Mouse (Mus musculus): Measurements from ENCODE around the gene Bloc1s1. TPM values are rescaled to one million over a fixed set of nuclear protein-coding genes. Genes with fewer than 3 reads are reported as not detected.

The Bloc1s1 gene
- polyA plus RNA-seq, 1 experiment from 2014 or later: 230 TPM

- H3K9ac ChIP-seq (replicated peaks): peak overlapping the region; percentile 63
- H3K36me3 ChIP-seq: no peaks in the 10 kb centered on the region
- peak overlapping the region; percentile 58 for H3K4me3 ChIP-seq
- H3K27me3 ChIP-seq: 0 out of 2 replicates have a peak, but pooled peaks cover 7% of the 10 kb centered on the region
- H3K4me2 ChIP-seq (replicated peaks): peak overlapping the region; percentile 58
- peak; percentile 97 for ATAC-seq (replicated peaks)
- H3K4me1 ChIP-seq: peaks cover 17% of the 10 kb centered on the region
- peak overlapping the region; percentile 91 for H3K27ac ChIP-seq (replicated peaks)
- no peaks in the 10 kb centered on the region for H3K9me3 ChIP-seq
- WGBS: under 1% methylated on average over 42 of the region's 42 CpGs
Measured at GRCm38 (mm10) chr10:128923013-128923691, 683 bp downstream of the Bloc1s1 start.

- Histone ChIP-seq H3K27ac (replicated peaks) (peak within 1 kb of the TSS; percentile 91), H3K4me2 (replicated peaks) (peak within 1 kb of the TSS; percentile 58), H3K9ac (replicated peaks) (peak within 1 kb of the TSS; percentile 63), H3K36me3 (no peaks in the 10 kb centered on the region), H3K27me3 (0 out of 2 replicates have a peak, but pooled peaks cover 7% of the 10 kb centered on the region), H3K4me1 (peaks cover 16% of the 10 kb centered on the region), H3K9me3 (no peaks in the 10 kb centered on the region), H3K4me3 (peak within 1 kb of the TSS; percentile 58)
- WGBS: 21% methylated on average over 1 of the region's 1 CpGs
- ATAC-seq (replicated peaks): no peak
Measured at GRCm38 (mm10) chr10:128922822-128923012, 1.1 kb downstream of the Bloc1s1 start, which contains the start of gene Rdh5. Gene Rdh5, minus strand, starts transcription at chr10:128922888.

- H3K36me3 ChIP-seq: 0 out of 2 replicates have a peak, but pooled peaks cover 4% of the 10 kb centered on the region
- WGBS: 69% methylated on average over 16 of the region's 16 CpGs
- H3K27me3 ChIP-seq: 0 out of 2 replicates have a peak, but pooled peaks cover 4% of the 10 kb centered on the region
- peak overlapping the region; percentile 58 for H3K4me2 ChIP-seq (replicated peaks)
- ATAC-seq (replicated peaks): peak; percentile 6; the same call in 1 of the 2 replicates
- H3K9me3 ChIP-seq: no peaks in the 10 kb centered on the region
- H3K9ac ChIP-seq (replicated peaks): peak overlapping the region; percentile 40; the same call in 1 of the 2 replicates
- peaks cover 16% of the 10 kb centered on the region for H3K4me1 ChIP-seq
- peak overlapping the region; percentile 91 for H3K27ac ChIP-seq (replicated peaks)
- H3K4me3 ChIP-seq: peak overlapping the region; percentile 58
Measured at GRCm38 (mm10) chr10:128921883-128922821, 1.7 kb downstream of the Bloc1s1 start.

GRCm38 (mm10) chr10:128921251-128921650, 2.6 kb downstream of the Bloc1s1 start:
- Histone ChIP-seq H3K27ac (replicated peaks) (no peak overlapping the region), H3K4me1 (peaks cover 16% of the 10 kb centered on the region), H3K4me2 (replicated peaks) (no peak overlapping the region), H3K36me3 (0 out of 2 replicates have a peak, but pooled peaks cover 7% of the 10 kb centered on the region), H3K4me3 (no peak overlapping the region), H3K9ac (replicated peaks) (no peak overlapping the region), H3K27me3 (0 out of 2 replicates have a peak, but pooled peaks cover 2% of the 10 kb centered on the region), H3K9me3 (no peaks in the 10 kb centered on the region)
- 57% methylated on average over 1 of the region's 1 CpGs for WGBS
- ATAC-seq (replicated peaks): no peak

GRCm38 (mm10) chr10:128920736-128921161, 3.1 kb downstream of the Bloc1s1 start:
- no peaks in the 10 kb centered on the region for H3K9me3 ChIP-seq
- no peak overlapping the region for H3K4me3 ChIP-seq
- no peak overlapping the region for H3K4me2 ChIP-seq (replicated peaks)
- H3K36me3 ChIP-seq: 0 out of 2 replicates have a peak, but pooled peaks cover 7% of the 10 kb centered on the region
- H3K9ac ChIP-seq (replicated peaks): no peak overlapping the region
- no peak overlapping the region for H3K27ac ChIP-seq (replicated peaks)
- H3K4me1 ChIP-seq: peaks cover 16% of the 10 kb centered on the region
- ATAC-seq (replicated peaks): no peak
- no peaks in the 10 kb centered on the region for H3K27me3 ChIP-seq
- 81% methylated on average over 3 of the region's 3 CpGs for WGBS

GRCm38 (mm10) chr10:128919966-128920365, 3.9 kb downstream of the Bloc1s1 start:
- Histone ChIP-seq H3K27me3 (no peaks in the 10 kb centered on the region), H3K9ac (replicated peaks) (no peak overlapping the region), H3K4me2 (replicated peaks) (no peak overlapping the region), H3K27ac (replicated peaks) (no peak overlapping the region), H3K4me1 (peaks cover 16% of the 10 kb centered on the region), H3K36me3 (0 out of 2 replicates have a peak, but pooled peaks cover 7% of the 10 kb centered on the region), H3K9me3 (no peaks in the 10 kb centered on the region), H3K4me3 (no peak overlapping the region)
- no peak for ATAC-seq (replicated peaks)
- WGBS: 78% methylated on average over 7 of the region's 7 CpGs

GRCm38 (mm10) chr10:128919203-128919631, 4.6 kb downstream of the Bloc1s1 start:
- peaks cover 16% of the 10 kb centered on the region for H3K4me1 ChIP-seq
- no peaks in the 10 kb centered on the region for H3K27me3 ChIP-seq
- 8% methylated on average over 6 of the region's 6 CpGs for WGBS
- H3K36me3 ChIP-seq: 0 out of 2 replicates have a peak, but pooled peaks cover 7% of the 10 kb centered on the region
- ATAC-seq (replicated peaks): no peak
- H3K9ac ChIP-seq (replicated peaks): no peak overlapping the region
- H3K9me3 ChIP-seq: no peaks in the 10 kb centered on the region
- 0 out of 2 replicates have a peak overlapping the region, but pooled peaks have one; percentile 6 for H3K27ac ChIP-seq (replicated peaks)
- H3K4me3 ChIP-seq: no peak overlapping the region
- H3K4me2 ChIP-seq (replicated peaks): no peak overlapping the region

- H3K27me3 ChIP-seq: no peaks in the 10 kb centered on the region
- H3K27ac ChIP-seq (replicated peaks): 0 out of 2 replicates have a peak overlapping the region, but pooled peaks have one; percentile 6
- H3K4me1 ChIP-seq: peaks cover 11% of the 10 kb centered on the region
- no peak overlapping the region for H3K9ac ChIP-seq (replicated peaks)
- WGBS: 75% methylated on average over 7 of the region's 7 CpGs
- H3K9me3 ChIP-seq: no peaks in the 10 kb centered on the region
- H3K4me2 ChIP-seq (replicated peaks): no peak overlapping the region
- H3K4me3 ChIP-seq: no peak overlapping the region
- ATAC-seq (replicated peaks): no peak
- H3K36me3 ChIP-seq: 0 out of 2 replicates have a peak, but pooled peaks cover 7% of the 10 kb centered on the region
Measured at GRCm38 (mm10) chr10:128918246-128918645, 5.6 kb downstream of the Bloc1s1 start.

GRCm38 (mm10) chr10:128917400-128917799, 6.4 kb downstream of the Bloc1s1 start:
- Histone ChIP-seq H3K27ac (replicated peaks) (no peak overlapping the region), H3K4me3 (no peak overlapping the region), H3K36me3 (0 out of 2 replicates have a peak, but pooled peaks cover 7% of the 10 kb centered on the region), H3K4me2 (replicated peaks) (no peak overlapping the region), H3K27me3 (no peaks in the 10 kb centered on the region), H3K4me1 (peaks cover 6% of the 10 kb centered on the region), H3K9ac (replicated peaks) (no peak overlapping the region), H3K9me3 (no peaks in the 10 kb centered on the region)
- ATAC-seq (replicated peaks): no peak
- 88% methylated on average over 6 of the region's 6 CpGs for WGBS

GRCm38 (mm10) chr10:128916665-128917064, 7.2 kb downstream of the Bloc1s1 start:
- H3K9me3 ChIP-seq: no peaks in the 10 kb centered on the region
- H3K4me2 ChIP-seq (replicated peaks): no peak overlapping the region
- no peak overlapping the region for H3K27ac ChIP-seq (replicated peaks)
- H3K9ac ChIP-seq (replicated peaks): no peak overlapping the region
- H3K27me3 ChIP-seq: no peaks in the 10 kb centered on the region
- ATAC-seq (replicated peaks): no peak
- H3K4me3 ChIP-seq: no peak overlapping the region
- 0 out of 2 replicates have a peak, but pooled peaks cover 7% of the 10 kb centered on the region for H3K36me3 ChIP-seq
- no peaks in the 10 kb centered on the region for H3K4me1 ChIP-seq
- 87% methylated on average over 3 of the region's 3 CpGs for WGBS

GRCm38 (mm10) chr10:128915550-128915949, 8.3 kb downstream of the Bloc1s1 start:
- Histone ChIP-seq H3K4me2 (replicated peaks) (no peak overlapping the region), H3K27ac (replicated peaks) (no peak overlapping the region), H3K9ac (replicated peaks) (no peak overlapping the region), H3K4me3 (no peak overlapping the region), H3K4me1 (peaks cover 4% of the 10 kb centered on the region), H3K27me3 (no peaks in the 10 kb centered on the region), H3K9me3 (no peaks in the 10 kb centered on the region), H3K36me3 (0 out of 2 replicates have a peak, but pooled peaks cover 7% of the 10 kb centered on the region)
- no peak for ATAC-seq (replicated peaks)
- 83% methylated on average over 2 of the region's 2 CpGs for WGBS

GRCm38 (mm10) chr10:128913696-128914095, 10.1 kb downstream of the Bloc1s1 start:
- Histone ChIP-seq H3K4me1 (peaks cover 16% of the 10 kb centered on the region), H3K36me3 (0 out of 2 replicates have a peak, but pooled peaks cover 7% of the 10 kb centered on the region), H3K27ac (replicated peaks) (no peak overlapping the region), H3K9me3 (no peaks in the 10 kb centered on the region), H3K27me3 (no peaks in the 10 kb centered on the region), H3K4me2 (replicated peaks) (no peak overlapping the region), H3K4me3 (no peak overlapping the region), H3K9ac (replicated peaks) (no peak overlapping the region)
- no peak for ATAC-seq (replicated peaks)
- WGBS: 79% methylated on average over 12 of the region's 12 CpGs
